Mouse (Mus musculus) midbrain, embryonic 12.5 days (tissue): ENCODE measurements at regions not wholly inside any gene's neighbourhood (a gene's known extent, or its start where the extent isn't known, plus 50 kb on each side); places are given as distances from the start of the nearest gene placed in this dataset.
"Not testable (repeated sequence)": the region's sequence is repeated elsewhere in the genome, so short reads cannot be mapped to it uniquely, and the experiment has no call there.

ENCODE experiments used
- ATAC-seq: fragments of 200-750 bp; cut with Nextera tagmentation; 2 replicates; pipeline ENCODE4 v1.8.0; 2017; ENCODE audit warnings: low read depth, moderate TSS enrichment, moderate library complexity; ENCODE audit not compliant: low FRiP score
- H3K27ac ChIP-seq: fragments of 300-500 bp; sonication (generic); replicated peaks from 2 replicates; pipeline ENCODE4 v1.5.1; 2016; ENCODE audit warnings: mild to moderate bottlenecking
- H3K27me3 ChIP-seq: fragments of 300-500 bp; sonication (generic); 2 replicates; pipeline ENCODE4 v1.6.1; 2016; ENCODE audit warnings: mild to moderate bottlenecking
- H3K36me3 ChIP-seq: fragments of 300-500 bp; sonication (generic); 2 replicates; pipeline ENCODE4 v1.6.1; 2016
- H3K4me1 ChIP-seq: fragments of 300-500 bp; sonication (generic); 2 replicates; pipeline ENCODE4 v1.6.1; 2016
- H3K4me2 ChIP-seq: fragments of 300-500 bp; sonication (generic); replicated peaks from 2 replicates; pipeline ENCODE4 v1.6.1; 2016; ENCODE audit warnings: mild to moderate bottlenecking, moderate library complexity
- H3K4me3 ChIP-seq: fragments of 300-500 bp; sonication (generic); 2 replicates; pipeline ENCODE4 v1.5.1; 2016; ENCODE audit warnings: mild to moderate bottlenecking
- H3K9ac ChIP-seq: fragments of 300-500 bp; sonication (generic); replicated peaks from 2 replicates; pipeline ENCODE4 v1.6.1; 2016; ENCODE audit warnings: mild to moderate bottlenecking, moderate library complexity
- H3K9me3 ChIP-seq: fragments of 300-500 bp; sonication (generic); 2 replicates; pipeline ENCODE4 v1.6.1; 2016; ENCODE audit warnings: mild to moderate bottlenecking
- WGBS: fragments of 180-500 bp; shearing (Covaris S2); methylation state at CpG from one replicate; pipeline ENCODE4 v1.1.7; 2016; 5-methylcytosine and 5-hydroxymethylcytosine counted together

DNA sequence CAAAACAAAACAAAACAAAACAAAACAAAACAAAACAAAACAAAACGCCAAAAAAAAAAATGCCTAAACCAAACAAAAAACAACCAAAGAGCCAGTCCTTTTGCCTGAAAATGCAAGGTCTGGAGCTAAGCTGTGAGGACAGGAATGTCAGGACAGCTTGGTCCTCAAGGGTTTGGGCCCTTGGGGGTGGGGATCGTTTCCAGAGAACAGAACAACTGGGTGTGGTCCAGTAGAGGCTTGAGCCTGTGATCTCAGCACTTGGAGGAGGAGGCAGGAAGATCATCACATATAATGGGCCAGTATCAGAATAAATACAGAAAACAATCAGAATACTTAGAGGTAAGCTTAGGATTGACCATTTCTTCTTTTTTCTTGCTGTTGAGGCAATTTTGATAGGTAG is 289.5 kb upstream of the Tgfbr2 start:
- ATAC-seq, result no peak
- Histone ChIP-seq H3K36me3 (no peaks in the 10 kb centered on the region), H3K4me2 (no peak overlapping the region), H3K27ac (no peak overlapping the region), H3K9me3 (no peaks in the 10 kb centered on the region), H3K4me1 (0 out of 2 replicates have a peak, but pooled peaks cover 3% of the 10 kb centered on the region), H3K4me3 (no peak overlapping the region), H3K9ac (no peak overlapping the region), H3K27me3 (no peaks in the 10 kb centered on the region)
- 75% methylated on average over 2 of the region's 2 CpGs for WGBS

DNA sequence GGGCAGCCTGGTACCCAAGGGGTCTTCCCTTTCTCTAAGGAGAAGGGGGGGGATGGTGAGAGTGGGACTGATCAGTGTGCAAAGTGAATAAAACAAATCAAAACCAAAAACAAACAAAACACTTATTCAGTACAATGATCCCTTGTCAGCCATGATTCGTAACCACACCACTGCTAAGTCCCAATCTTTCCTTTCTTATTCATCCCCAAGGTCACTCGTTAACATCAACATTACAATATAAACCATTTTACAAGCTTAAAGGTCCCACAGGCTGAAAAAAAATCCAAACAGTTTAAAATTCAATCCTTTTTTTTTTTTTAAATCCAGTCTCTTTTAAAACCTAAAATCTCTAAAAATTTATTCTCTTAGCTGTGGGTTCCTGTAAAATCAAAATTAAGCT is 287.1 kb upstream of the Tgfbr2 start:
- H3K4me2 ChIP-seq, result no peak overlapping the region
- no peaks in the 10 kb centered on the region for H3K9me3 ChIP-seq
- no peak overlapping the region for H3K27ac ChIP-seq
- H3K4me3 ChIP-seq, result no peak overlapping the region
- no peak overlapping the region for H3K9ac ChIP-seq
- H3K4me1 ChIP-seq, result no peaks in the 10 kb centered on the region; the same call in 1 of the 2 replicates
- 81% methylated on average over 2 of the region's 2 CpGs for WGBS
- H3K27me3 ChIP-seq, result no peaks in the 10 kb centered on the region
- H3K36me3 ChIP-seq, result no peaks in the 10 kb centered on the region
- no peak for ATAC-seq

- Histone ChIP-seq H3K36me3 (no peaks in the 10 kb centered on the region), H3K4me3 (no peak overlapping the region), H3K4me2 (no peak overlapping the region), H3K27me3 (no peaks in the 10 kb centered on the region), H3K4me1 (no peaks in the 10 kb centered on the region; the same call in 1 of the 2 replicates), H3K9me3 (no peaks in the 10 kb centered on the region), H3K9ac (no peak overlapping the region), H3K27ac (no peak overlapping the region)
- no peak for ATAC-seq
- WGBS, result 81% methylated on average over 2 of the region's 2 CpGs
Observed at GRCm38 (mm10) chr9:116460022-116460421, 284.9 kb upstream of the Tgfbr2 start.

- Histone ChIP-seq H3K9me3 (no peaks in the 10 kb centered on the region), H3K9ac (no peak overlapping the region), H3K36me3 (no peaks in the 10 kb centered on the region), H3K4me1 (no peaks in the 10 kb centered on the region; the same call in 1 of the 2 replicates), H3K27me3 (no peaks in the 10 kb centered on the region), H3K4me3 (no peak overlapping the region), H3K4me2 (no peak overlapping the region), H3K27ac (no peak overlapping the region)
- WGBS, result 90% methylated on average over 4 of the region's 4 CpGs
- ATAC-seq, result no peak
Observed at GRCm38 (mm10) chr9:116452050-116452449, 276.9 kb upstream of the Tgfbr2 start.

DNA sequence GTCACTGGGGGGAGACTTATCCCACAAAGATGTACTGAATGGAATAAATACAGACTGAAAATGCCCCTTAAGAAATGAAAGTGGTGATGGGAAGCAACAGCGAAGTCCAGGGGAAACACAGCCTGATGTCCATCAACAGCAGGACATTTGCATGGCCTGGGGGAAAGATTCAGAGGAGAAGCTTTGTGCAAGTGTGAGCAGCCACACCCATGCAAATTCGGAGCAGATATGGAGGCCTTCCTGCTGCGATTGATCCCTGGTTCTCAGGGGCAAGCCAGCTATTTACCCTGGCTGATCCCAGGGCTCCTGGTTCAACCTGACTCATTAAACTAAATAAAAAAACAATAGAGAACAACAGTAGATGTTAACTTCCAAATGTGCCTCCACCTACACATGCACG is 275.7 kb upstream of the Tgfbr2 start:
- Histone ChIP-seq H3K27me3 (no peaks in the 10 kb centered on the region), H3K27ac (no peak overlapping the region), H3K36me3 (no peaks in the 10 kb centered on the region), H3K9ac (no peak overlapping the region), H3K9me3 (no peaks in the 10 kb centered on the region), H3K4me1 (no peaks in the 10 kb centered on the region), H3K4me3 (no peak overlapping the region), H3K4me2 (no peak overlapping the region)
- 90% methylated on average over 4 of the region's 4 CpGs for WGBS
- no peak for ATAC-seq

DNA sequence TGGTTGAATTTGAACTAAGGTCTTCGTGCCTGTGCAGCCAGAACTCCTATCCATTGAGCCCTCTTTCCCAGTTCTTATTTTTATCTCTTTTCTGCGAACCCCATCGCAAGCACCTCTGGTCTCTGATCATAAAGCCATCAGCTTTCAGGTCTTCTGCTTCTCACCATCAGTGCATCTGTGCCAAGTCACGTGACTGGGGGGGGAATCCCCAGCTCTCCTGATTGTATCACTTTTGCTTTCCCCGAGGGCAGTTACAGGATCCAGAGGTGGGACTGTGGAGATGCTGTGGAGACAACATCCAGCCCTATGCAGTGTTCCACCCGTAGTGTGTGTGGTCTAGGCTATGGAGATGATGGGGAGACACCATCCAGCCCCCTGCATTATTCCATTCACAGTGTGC is 272.6 kb upstream of the Tgfbr2 start:
- no peak for ATAC-seq
- H3K9ac ChIP-seq, result no peak overlapping the region
- no peaks in the 10 kb centered on the region for H3K27me3 ChIP-seq
- H3K4me2 ChIP-seq, result no peak overlapping the region
- no peak overlapping the region for H3K27ac ChIP-seq
- H3K4me3 ChIP-seq, result no peak overlapping the region
- WGBS, result 82% methylated on average over 6 of the region's 6 CpGs
- H3K36me3 ChIP-seq, result no peaks in the 10 kb centered on the region
- no peaks in the 10 kb centered on the region for H3K9me3 ChIP-seq
- no peaks in the 10 kb centered on the region for H3K4me1 ChIP-seq

DNA sequence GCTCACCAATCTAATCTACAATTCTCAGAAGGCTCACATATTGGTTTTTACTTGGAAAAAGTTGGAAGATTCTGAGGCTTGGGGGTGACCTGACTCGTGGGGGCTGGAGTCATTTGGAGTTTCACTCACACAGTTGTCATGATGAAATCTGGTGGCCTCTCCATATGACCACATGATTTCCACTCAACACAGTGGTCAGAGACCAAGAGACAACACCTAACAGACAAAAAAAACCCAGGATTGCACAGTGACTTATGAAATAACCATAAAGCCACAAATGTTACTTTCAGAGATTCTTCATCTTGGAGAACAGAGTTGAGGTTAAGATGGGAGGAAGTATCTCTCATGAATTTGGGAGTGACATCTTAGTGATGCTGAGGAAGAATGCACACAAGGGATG is 263.4 kb upstream of the Tgfbr2 start:
- no peak overlapping the region for H3K27ac ChIP-seq
- no peak overlapping the region for H3K4me3 ChIP-seq
- ATAC-seq, result no peak
- H3K36me3 ChIP-seq, result no peaks in the 10 kb centered on the region
- H3K4me1 ChIP-seq, result no peaks in the 10 kb centered on the region
- 71% methylated on average over 1 of the region's 1 CpGs for WGBS
- 0 out of 2 replicates have a peak, but pooled peaks cover 3% of the 10 kb centered on the region for H3K9me3 ChIP-seq
- no peaks in the 10 kb centered on the region for H3K27me3 ChIP-seq
- H3K9ac ChIP-seq, result no peak overlapping the region
- no peak overlapping the region for H3K4me2 ChIP-seq

DNA sequence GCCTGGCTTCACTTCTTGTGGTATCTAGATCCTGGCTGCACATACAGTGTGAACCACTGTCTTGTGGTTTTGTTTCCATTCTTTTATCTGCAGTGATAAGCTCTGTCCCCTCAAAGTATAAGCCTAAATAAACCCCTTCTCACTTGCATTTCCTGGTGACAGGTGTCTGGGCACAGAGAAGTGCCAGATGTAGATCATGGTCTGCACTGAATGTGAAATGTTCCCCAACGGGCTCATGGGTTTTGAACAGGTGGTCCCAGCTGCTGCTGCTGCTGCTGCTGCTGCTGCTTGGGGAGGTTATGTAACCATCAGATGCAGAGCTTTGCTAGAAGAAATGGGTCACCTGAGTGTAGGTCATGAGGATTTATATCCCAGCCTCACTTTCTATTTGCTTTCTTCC is 259.3 kb upstream of the Tgfbr2 start:
- no peak overlapping the region for H3K4me3 ChIP-seq
- H3K4me2 ChIP-seq, result no peak overlapping the region
- no peaks in the 10 kb centered on the region for H3K27me3 ChIP-seq
- no peak overlapping the region for H3K9ac ChIP-seq
- WGBS, result 65% methylated on average over 1 of the region's 1 CpGs
- no peaks in the 10 kb centered on the region for H3K9me3 ChIP-seq
- no peaks in the 10 kb centered on the region for H3K36me3 ChIP-seq
- no peaks in the 10 kb centered on the region for H3K4me1 ChIP-seq
- no peak overlapping the region for H3K27ac ChIP-seq
- ATAC-seq, result no peak

GRCm38 (mm10) chr9:116429061-116429460 is 253.9 kb upstream of the Tgfbr2 start:
- Histone ChIP-seq H3K27ac (no peak overlapping the region), H3K36me3 (no peaks in the 10 kb centered on the region), H3K9me3 (no peaks in the 10 kb centered on the region), H3K4me3 (no peak overlapping the region), H3K4me2 (no peak overlapping the region), H3K4me1 (peaks cover 6% of the 10 kb centered on the region; the same call in 1 of the 2 replicates), H3K9ac (no peak overlapping the region), H3K27me3 (no peaks in the 10 kb centered on the region)
- WGBS, result 92% methylated on average over 4 of the region's 4 CpGs
- ATAC-seq, result no peak

- no peaks in the 10 kb centered on the region for H3K9me3 ChIP-seq
- no peak overlapping the region for H3K27ac ChIP-seq
- H3K9ac ChIP-seq, result no peak overlapping the region
- WGBS, result 65% methylated on average over 6 of the region's 6 CpGs
- H3K4me1 ChIP-seq, result peaks cover 6% of the 10 kb centered on the region; the same call in 1 of the 2 replicates
- H3K36me3 ChIP-seq, result no peaks in the 10 kb centered on the region
- no peak overlapping the region for H3K4me3 ChIP-seq
- no peak for ATAC-seq
- no peak overlapping the region for H3K4me2 ChIP-seq
- H3K27me3 ChIP-seq, result no peaks in the 10 kb centered on the region
Observed at GRCm38 (mm10) chr9:116428475-116428874, 253.3 kb upstream of the Tgfbr2 start.

DNA sequence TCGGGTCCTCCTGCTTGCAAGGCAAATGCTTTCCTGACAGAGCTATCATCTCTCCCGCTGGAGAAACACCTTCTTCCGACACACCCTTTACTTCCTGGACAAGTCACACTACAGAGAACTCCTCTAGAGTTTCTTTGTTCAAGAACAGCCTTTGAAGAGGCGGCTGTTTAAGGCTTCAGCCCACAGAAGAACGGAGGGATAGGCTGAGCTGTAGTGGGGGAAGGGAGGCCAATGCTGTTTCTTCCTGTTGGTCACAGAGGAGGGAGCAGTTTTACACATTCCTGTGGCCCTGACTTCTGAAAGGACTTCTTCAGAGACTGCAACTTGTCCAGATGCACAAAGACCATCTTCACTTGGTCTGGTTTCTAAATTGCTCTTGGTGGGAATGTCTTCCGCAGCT is 252.1 kb upstream of the Tgfbr2 start:
- WGBS, result 49% methylated on average over 6 of the region's 6 CpGs
- no peak for ATAC-seq
- Histone ChIP-seq H3K27me3 (no peaks in the 10 kb centered on the region), H3K9me3 (no peaks in the 10 kb centered on the region), H3K4me2 (no peak overlapping the region), H3K4me1 (peaks cover 6% of the 10 kb centered on the region; the same call in 1 of the 2 replicates), H3K36me3 (no peaks in the 10 kb centered on the region), H3K9ac (no peak overlapping the region), H3K4me3 (no peak overlapping the region), H3K27ac (no peak overlapping the region)

DNA sequence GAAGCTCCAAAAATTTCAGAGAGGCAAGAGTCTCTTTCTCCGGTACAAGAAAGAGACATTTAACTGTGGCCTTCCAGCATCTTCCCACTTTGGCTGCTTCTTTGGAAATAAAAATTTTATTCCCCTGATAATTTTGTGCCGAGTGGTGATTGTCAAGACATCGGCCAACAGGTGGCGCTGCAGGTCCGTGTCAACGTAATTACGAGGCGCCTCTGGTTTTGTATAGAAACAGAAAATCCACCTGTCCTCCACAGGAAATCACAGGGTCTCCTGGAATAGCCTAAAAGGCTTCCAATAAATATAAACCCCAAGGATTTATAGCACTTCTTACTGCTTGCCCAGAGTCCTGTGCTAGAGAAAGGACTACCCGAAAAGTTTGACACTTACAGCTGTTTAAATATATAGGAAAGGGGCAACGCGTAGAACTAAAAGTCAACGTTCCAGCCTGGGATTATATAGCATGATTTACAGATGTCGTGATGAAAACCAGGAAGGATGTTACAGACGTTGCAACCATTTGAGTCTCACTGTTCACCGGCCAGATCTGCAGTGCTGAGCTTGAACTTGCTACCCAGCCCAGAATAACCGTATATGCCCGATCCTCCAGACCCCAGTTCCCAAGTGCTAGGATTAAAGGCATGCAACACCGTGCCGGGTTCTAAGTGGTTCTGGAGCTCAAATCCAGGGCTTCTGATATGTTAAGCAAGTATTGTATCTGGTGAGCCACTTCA is 251.3 kb upstream of the Tgfbr2 start:
- no peaks in the 10 kb centered on the region for H3K36me3 ChIP-seq
- no peak for ATAC-seq
- no peak overlapping the region for H3K9ac ChIP-seq
- 56% methylated on average over 19 of the region's 19 CpGs for WGBS
- H3K4me1 ChIP-seq, result peaks cover 6% of the 10 kb centered on the region; the same call in 1 of the 2 replicates
- no peaks in the 10 kb centered on the region for H3K9me3 ChIP-seq
- H3K27me3 ChIP-seq, result no peaks in the 10 kb centered on the region
- H3K4me2 ChIP-seq, result no peak overlapping the region
- no peak overlapping the region for H3K27ac ChIP-seq
- no peak overlapping the region for H3K4me3 ChIP-seq

GRCm38 (mm10) chr9:116425400-116425799 is 250.2 kb upstream of the Tgfbr2 start:
- H3K4me3 ChIP-seq, H3K9me3 ChIP-seq, ATAC-seq, H3K4me1 ChIP-seq, H3K27ac ChIP-seq, H3K9ac ChIP-seq, H3K27me3 ChIP-seq, H3K4me2 ChIP-seq, H3K36me3 ChIP-seq: not testable (repeated sequence)
- WGBS, result 83% methylated on average over 9 of the region's 9 CpGs
